Mouse (Mus musculus) thymus, postnatal 25 days (tissue): ENCODE data around the gene 2510002D24Rik.
"Not testable (repeated sequence)": the region's sequence is repeated elsewhere in the genome, so short reads cannot be mapped to it uniquely, and the experiment has no call there.

ENCODE experiments used
- DNase-seq: peaks from one replicate; pipeline ENCODE4 v3.0.0; 2022

2510002D24Rik gene

GRCm38 (mm10) chr16:18858551-18858950, 22.2 kb downstream of the 2510002D24Rik start:
- DNase-seq, result peak; percentile 14

DNA sequence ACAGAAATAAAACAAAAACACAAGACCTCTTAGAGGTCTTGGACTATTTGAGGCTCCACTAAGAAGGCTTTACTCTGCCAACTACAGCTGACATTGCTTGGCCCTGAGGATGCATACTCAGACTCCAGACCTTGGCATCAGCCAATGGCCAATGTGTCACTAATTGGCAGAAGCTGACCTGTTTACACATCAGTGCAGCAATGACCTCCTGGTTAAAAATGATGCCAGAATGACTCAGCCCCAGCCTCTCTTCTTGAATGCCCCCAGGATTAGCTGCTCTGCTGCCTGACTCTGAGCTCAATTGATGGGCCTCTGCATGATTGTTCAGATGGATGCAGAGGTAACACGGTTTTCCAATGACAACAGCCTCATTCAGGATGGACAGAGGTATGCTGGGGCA, 23.8 kb downstream of the 2510002D24Rik start:
- no peak for DNase-seq

GRCm38 (mm10) chr16:18870495-18870894, 34.1 kb downstream of the 2510002D24Rik start:
- not testable (repeated sequence) for DNase-seq

DNA sequence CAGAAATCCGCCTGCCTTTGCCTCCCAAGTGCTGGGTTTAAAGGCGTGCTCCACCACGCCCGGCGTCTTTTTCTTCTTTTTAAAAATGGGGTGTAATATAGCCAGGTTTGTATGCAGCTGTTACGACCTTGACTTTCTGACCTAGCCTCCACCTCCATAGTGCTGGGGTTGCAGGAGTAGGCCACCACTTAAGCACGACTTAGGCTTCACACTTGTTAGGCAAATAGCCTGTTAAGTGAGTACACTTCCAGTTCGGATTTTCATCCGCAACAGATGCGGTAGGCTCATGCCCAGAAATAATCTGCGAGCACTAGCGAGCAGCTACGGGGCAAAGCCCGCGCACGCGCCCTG, 39.7 kb downstream of the 2510002D24Rik start:
- DNase-seq, result no peak

- DNase-seq, result peak; percentile 94
Observed at GRCm38 (mm10) chr16:18876442-18877308, 40.3 kb downstream of the 2510002D24Rik start, which contains the start of the genes Mrpl40 and Hira. TSS of gene Mrpl40 (minus strand) at chr16:18876862. TSS of gene Hira (plus strand) at chr16:18877037.

DNA sequence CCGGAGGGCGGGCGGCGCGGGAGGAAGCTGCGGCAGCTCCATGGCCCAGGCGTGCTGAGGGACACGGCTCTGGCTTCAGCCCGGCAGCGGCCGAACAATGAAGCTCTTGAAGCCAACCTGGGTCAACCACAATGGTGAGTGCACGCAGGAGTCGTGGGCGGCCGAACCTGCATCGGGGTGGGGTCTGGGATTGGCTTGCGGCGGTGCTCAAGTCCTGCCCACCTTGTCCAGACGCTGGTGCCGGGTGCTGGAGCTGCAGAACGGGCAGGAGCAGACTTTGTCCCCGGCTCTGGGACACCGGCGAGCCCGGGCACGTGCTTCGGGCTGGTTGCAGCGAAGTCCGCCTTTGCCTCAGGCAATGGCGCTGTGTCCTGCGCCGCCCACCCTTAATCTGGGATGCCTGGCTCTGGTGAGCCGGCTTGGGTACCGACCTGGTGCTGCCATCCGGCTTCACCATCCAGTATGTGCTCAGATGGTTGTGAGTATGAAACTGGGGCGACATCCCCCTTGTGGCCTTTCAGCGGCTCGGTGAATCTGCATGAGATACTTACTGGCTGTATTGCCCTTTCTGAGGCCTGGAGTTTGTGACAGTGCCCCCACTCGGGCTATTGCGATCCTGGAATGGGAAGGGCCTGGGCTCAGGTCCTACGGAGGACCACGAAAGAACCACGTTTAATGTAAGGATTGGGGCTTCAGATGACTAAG, 41.2 kb downstream of the 2510002D24Rik start:
- DNase-seq, result peak; percentile 73

DNA sequence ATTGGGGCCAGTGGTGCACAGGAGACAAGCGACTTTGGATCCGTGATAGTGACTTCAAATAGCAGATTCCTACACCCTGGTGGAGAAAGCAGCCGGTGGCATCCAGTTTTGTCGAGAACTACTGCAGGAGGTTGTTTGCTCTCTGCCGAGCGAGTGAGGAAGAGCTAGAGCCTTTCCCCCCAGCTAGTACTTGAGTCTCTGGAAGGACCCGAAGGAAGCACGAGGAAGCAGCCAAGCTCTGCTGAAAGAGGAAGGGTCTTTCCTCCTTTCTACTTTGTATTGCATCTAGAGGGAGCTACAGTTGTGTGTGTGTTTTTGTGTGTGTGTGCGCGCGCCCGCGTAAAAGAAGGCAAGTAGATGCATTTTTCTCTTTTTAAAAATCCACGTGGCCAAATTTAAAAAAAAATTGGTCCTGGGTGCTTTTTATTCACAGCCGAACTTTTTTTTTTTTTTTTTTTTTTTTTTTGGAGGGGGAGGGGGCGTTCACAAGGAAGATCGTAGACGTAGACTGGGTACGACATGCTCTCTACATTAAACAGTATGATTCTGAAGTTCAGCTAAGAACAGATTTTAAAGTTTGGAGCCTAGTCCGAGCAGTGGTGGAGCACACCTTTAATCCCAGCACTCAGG, 41.8 kb downstream of the 2510002D24Rik start:
- DNase-seq, result no peak

DNA sequence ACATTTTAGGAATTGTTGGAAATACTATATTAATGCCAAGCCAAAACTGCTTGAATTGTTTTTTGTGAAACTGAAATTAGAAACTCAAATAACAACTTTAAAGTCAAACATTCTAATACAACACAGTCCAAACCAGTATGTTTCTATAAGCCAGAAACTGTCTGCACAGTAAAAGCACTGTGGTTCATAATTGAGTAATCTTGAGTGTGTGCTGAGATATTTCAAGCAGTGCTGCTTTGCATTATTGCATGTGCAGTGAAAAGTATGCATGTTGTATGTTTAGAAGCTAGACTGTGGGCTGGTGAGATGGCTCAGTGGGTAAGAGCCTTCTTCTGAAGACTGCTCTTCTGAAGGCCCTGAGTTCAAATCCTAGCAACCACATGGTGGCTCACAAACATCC, 47.7 kb downstream of the 2510002D24Rik start:
- DNase-seq, result no peak
